Mouse (Mus musculus) heart, adult 2 months (tissue): ENCODE measurements at regions not wholly inside any gene's neighbourhood (a gene's known extent, or its start where the extent isn't known, plus 50 kb on each side); places are given as distances from the start of the nearest gene placed in this dataset.

Experiments
- DNase-seq, 2 experiments: peaks; one replicate each; pipeline ENCODE4 v3.0.0; 2021
- H3K27ac ChIP-seq: fragments of 200-600 bp; 2 replicates; pipeline ENCODE4 v1.8.1; 2022
- H3K27me3 ChIP-seq: fragments of 200-500 bp; 2 replicates; pipeline ENCODE4 v1.6.1; 2012; ENCODE audit warnings: mild to moderate bottlenecking, low read length, inconsistent platforms, mixed read lengths; ENCODE audit not compliant: control insufficient read depth, insufficient read depth
- H3K36me3 ChIP-seq: fragments of 200-500 bp; 2 replicates; pipeline ENCODE4 v1.6.1; 2012; ENCODE audit warnings: low read length, inconsistent platforms; ENCODE audit not compliant: control insufficient read depth, insufficient read depth
- H3K4me1 ChIP-seq: fragments of 200-500 bp; 2 replicates; pipeline ENCODE4 v1.6.1; 2011; ENCODE audit warnings: low read length; ENCODE audit not compliant: control insufficient read depth, insufficient read depth
- H3K4me3 ChIP-seq: fragments of 200-600 bp; 2 replicates; pipeline ENCODE4 v1.8.1; 2022
- H3K79me2 ChIP-seq: fragments of 200-500 bp; replicated peaks from 2 replicates; pipeline ENCODE4 v1.6.1; 2012; ENCODE audit warnings: mild to moderate bottlenecking, inconsistent platforms, low read length, moderate library complexity, mixed read lengths; ENCODE audit not compliant: control insufficient read depth, insufficient read depth
- H3K9ac ChIP-seq: fragments of 200-500 bp; 2 replicates; pipeline ENCODE4 v1.6.1; 2012; ENCODE audit warnings: low read depth, mild to moderate bottlenecking, control low read depth, inconsistent platforms, low read length, mixed read lengths
- CTCF ChIP-seq: fragments of 200-600 bp; IDR thresholded peaks from 2 replicates; pipeline ENCODE4 v1.8.1; 2022; ENCODE audit warnings: antibody characterized with exemption, mild to moderate bottlenecking, moderate library complexity
- EP300 ChIP-seq: fragments of 200-500 bp; IDR thresholded peaks from 2 replicates; pipeline ENCODE4 v1.6.1; 2011; ENCODE audit warnings: low read depth, low read length, control low read depth; ENCODE audit not compliant: insufficient read depth
- POLR2A ChIP-seq: fragments of 200-500 bp; IDR thresholded peaks from 2 replicates; pipeline ENCODE4 v1.6.1; 2011; ENCODE audit warnings: mild to moderate bottlenecking, low read depth, low read length, control low read depth; ENCODE audit not compliant: insufficient read depth
- WGBS: fragments of 180-500 bp; shearing (Covaris S2); methylation state at CpG from one replicate; pipeline ENCODE4 v1.1.7; 2018; 5-methylcytosine and 5-hydroxymethylcytosine counted together
- intact Hi-C: fragments of 180-260 bp; cut with DNase I; formaldehyde crosslinking; loops from one replicate; pipeline ENCODE4 v1.15.1; 2025

GRCm38 (mm10) chr19:37497161-37497560, 53.1 kb upstream of the Exoc6 start:
- no peaks in the 10 kb centered on the region for H3K27me3 ChIP-seq
- TF ChIP-seq EP300 (no peak), CTCF (no peak), POLR2A (no peak)
- H3K79me2 ChIP-seq, result no peaks in the 10 kb centered on the region
- no peak overlapping the region for H3K9ac ChIP-seq
- intact Hi-C loops, result no loop called here
- DNase-seq, result no peak
- H3K27ac ChIP-seq, result no peak overlapping the region
- peaks cover 2% of the 10 kb centered on the region; the same call in 1 of the 2 replicates for H3K4me1 ChIP-seq
- no peaks in the 10 kb centered on the region for H3K36me3 ChIP-seq
- WGBS, result 94% methylated on average over 8 of the region's 8 CpGs
- no peak overlapping the region for H3K4me3 ChIP-seq

GRCm38 (mm10) chr19:37498438-37498837, 51.8 kb upstream of the Exoc6 start:
- H3K4me3 ChIP-seq, result no peak overlapping the region

More at GRCm38 (mm10) chr19:37498438-37498837, 51.8 kb upstream of the Exoc6 start:
- Histone ChIP-seq H3K27ac (no peak overlapping the region), H3K36me3 (no peaks in the 10 kb centered on the region), H3K9ac (no peak overlapping the region), H3K4me1 (peaks cover 2% of the 10 kb centered on the region; the same call in 1 of the 2 replicates), H3K79me2 (no peaks in the 10 kb centered on the region), H3K27me3 (no peaks in the 10 kb centered on the region)
- intact Hi-C loops, result no loop called here
- no peak for DNase-seq
- TF ChIP-seq CTCF (no peak), EP300 (no peak), POLR2A (no peak)
- WGBS, result 85% methylated on average over 3 of the region's 3 CpGs
